Mouse (Mus musculus): ENCODE measurements at regions not wholly inside any gene's neighbourhood (a gene's known extent, or its start where the extent isn't known, plus 50 kb on each side); places are given as distances from the start of the nearest gene placed in this dataset.

- DNase-seq (ENCODE audit: low spot score in 2 of 2), result no peak
Measured at GRCm38 (mm10) chr5:101596996-101597395, 67.8 kb downstream of the Nkx6-1 start.

DNA sequence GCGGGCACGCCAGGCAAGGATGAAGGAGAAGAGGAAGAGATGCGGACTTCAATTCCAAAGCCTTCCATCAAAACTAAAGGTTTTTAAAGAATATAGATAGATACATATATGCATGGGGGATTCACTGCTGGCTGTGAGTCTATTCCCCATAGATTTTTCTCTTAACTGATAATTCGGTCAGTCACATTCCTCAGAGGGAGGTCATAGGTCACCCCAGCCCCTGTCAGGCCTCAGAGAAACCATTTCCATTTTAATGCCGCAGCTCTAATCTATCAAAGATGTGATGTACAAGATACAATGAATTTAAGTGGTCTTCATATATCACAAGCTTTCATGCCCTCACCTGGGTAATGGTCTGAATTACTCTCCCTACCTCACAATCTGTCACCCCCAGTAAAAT, 73.6 kb downstream of the Nkx6-1 start:
- DNase-seq (ENCODE audit: low spot score in 2 of 2), result no peak

DNA sequence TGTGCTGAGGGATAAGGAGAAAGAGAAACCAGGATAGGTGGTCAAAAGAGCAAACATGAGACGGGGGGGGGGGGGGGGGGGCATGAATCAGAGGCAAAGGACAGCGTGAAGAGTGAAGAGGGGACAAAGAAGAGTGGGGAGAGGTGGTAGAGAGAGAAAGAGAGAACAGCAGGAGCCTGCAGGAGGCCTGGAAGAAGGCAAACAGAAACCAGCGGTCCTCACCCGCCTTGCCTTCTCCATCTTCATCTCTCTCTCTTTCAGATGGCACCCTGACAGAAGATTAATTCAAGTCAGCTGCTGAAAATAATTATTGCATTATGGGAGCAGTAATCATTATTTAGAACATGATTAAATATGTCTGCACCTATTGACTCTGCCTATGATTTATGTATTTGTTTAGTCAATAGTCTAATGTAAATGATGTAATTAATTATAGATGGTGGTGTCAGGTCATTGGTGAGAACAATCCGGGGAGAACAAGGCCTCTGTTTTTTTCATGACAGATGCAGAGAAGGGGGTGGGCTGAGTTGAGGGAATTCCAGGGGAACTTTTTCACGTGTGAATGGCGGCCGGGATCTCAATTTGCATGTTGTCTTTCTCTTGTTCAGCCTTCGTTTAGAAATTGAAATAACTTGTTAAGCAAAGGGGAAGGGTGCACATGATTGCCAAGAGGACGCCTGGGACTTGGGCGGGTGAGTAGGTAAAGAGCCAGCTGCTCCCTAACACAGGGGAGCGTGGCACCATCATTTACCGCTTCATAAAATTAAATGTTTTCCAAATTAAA, 74.3 kb downstream of the Nkx6-1 start:
- no peak for DNase-seq (ENCODE audit: low spot score in 2 of 2)

DNA sequence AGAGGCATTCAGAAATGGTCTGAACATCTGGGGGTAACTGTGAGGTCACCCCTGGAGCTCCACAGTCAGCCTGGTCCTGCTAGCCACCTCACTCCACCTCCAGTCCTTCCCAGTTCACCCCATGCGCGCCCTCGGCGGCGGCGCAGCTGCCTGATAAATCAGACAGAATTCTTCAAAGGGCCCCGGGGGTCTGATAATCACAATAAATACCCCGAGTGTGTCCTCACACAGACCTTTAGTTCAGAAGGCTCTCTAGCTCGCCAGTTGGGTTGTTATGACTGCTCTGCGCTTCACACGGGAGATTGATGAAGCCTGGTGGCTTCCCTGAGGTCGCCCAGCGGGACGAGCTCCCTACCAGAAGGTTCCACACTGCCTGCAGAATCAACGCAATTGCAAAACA, 91.8 kb downstream of the Nkx6-1 start:
- no peak for DNase-seq (ENCODE audit: low spot score in 2 of 2)

- no peak for DNase-seq (ENCODE audit: low spot score in 2 of 2)
Measured at GRCm38 (mm10) chr5:101565770-101566169, 99.0 kb downstream of the Nkx6-1 start.

- DNase-seq (ENCODE audit: low spot score in 2 of 2), result no peak
Measured at GRCm38 (mm10) chr5:101560366-101560765, 104.4 kb downstream of the Nkx6-1 start.

- DNase-seq (ENCODE audit: low spot score in 2 of 2), result no peak
Measured at GRCm38 (mm10) chr5:101558279-101558987, 106.4 kb downstream of the Nkx6-1 start.

DNA sequence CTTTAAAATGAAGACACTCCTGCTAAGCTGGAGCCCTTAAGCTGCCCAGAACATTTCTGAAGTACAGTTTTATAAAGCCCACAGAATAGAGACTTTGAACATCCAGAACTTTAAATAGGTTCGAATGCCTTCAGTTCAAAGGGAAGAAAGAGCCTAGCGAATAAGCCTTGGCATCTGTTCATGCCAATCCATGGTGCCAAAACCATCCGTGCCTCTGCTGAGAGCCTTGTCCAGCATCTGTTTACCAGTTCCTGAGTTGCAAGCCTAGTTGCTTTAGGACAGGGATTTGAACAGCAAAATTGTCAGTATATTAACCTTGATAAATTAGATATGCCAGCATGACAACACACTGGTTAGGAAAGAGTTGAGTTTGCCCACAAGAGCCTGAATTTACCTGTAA, 107.6 kb downstream of the Nkx6-1 start:
- no peak for DNase-seq (ENCODE audit: low spot score in 2 of 2)

DNA sequence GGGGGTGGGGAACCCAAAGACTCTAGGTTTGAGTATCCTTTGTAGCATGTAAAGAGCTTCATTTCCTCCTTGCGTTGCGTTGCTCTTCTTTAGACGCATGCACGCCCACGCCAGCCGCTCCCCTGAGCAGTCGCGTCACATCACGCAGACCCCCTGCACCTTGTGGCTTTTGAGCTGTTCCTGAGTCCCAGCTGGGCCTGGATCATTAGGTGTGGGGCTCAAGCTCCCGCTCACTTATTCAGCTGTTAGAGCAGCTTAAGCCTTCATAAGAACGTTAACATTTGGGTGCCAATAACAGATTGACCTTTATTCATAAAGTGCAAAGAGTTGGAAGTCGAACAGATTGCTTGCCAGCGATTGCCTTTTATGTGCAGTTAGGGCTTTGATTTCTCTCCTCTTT, 121.5 kb downstream of the Nkx6-1 start:
- DNase-seq (ENCODE audit: low spot score in 2 of 2), result no peak

DNA sequence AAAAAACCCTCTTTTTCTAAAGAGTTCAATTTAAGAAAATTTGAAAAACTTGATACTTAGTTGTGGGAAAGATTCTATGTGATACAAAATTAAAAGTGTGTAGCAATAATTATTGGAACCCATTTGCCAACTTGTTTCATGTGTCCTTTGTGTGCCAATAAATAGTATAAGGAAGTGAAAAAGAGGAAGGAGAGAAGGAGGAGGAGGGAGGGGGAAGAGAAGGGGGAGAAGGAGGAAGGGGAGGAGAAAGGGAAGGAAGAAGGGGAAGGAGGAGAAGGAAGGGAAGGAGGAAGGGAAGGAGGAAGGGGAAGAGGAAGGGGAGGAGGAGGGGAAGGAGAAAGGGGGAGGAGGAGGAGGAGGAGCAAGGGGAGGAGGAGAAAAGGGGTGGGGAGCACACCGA, 125.0 kb downstream of the Nkx6-1 start:
- DNase-seq (ENCODE audit: low spot score in 2 of 2), result no peak

DNA sequence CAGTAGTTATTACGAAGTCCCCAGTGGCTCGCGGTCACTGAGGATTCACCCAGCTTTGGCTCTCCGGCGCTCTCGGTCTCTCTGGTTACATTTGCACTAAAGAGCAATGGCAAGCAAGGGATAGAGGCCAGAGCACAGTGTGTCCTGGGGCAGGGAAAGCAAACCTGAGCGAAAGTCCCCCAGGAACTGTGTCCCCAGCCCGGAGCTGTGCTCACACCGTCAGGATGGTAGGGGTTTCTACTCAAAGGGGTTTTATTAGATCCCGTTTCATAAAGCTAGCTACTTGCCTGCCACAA, 125.6 kb downstream of the Nkx6-1 start:
- DNase-seq (ENCODE audit: low spot score in 2 of 2), result no peak

GRCm38 (mm10) chr5:101538410-101539253, 126.2 kb downstream of the Nkx6-1 start:
- no peak for DNase-seq (ENCODE audit: low spot score in 2 of 2)

DNA sequence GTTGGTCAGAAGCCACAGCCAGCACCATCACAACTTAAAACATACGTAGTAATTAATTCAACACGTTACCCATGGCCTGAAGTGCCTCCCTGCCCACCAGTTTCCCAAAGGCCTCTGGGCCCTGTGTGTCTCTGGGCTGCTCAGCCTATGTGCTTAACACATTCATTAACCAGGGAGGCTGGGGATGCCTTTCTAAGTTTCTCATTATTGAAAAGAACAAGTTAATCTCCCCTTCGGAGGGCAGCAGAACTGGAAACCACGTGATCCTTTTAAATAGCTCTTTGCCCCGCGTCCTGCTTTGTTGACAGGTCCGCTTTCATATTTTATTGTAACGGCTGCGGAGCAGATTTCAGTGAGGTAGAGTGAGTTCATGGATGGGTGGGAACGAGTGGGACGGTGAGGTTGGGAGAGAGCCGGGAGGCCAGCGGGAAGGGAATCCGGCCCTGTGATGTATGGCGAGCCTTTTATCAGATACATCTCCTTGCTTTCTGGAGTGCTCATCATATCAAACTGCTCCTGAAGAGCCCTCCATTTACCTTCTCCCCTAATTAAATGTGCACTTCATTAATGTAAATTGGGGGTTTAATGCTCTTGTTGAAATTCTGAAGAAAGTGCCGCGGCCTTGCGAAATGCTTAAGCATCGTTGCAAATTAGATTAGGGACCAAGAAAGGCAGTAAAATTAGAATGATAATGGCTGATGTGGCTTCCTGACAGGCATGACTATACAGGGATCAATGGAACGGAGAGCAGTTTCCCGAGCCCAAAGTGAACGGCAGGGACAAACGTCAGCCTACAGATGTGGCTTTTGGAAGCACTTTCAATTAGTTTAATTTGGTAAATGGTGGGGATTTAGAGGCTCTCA, 127.0 kb downstream of the Nkx6-1 start:
- no peak for DNase-seq (ENCODE audit: low spot score in 2 of 2)

GRCm38 (mm10) chr5:101535451-101535850, 129.3 kb downstream of the Nkx6-1 start:
- DNase-seq (ENCODE audit: low spot score in 2 of 2), result no peak

DNA sequence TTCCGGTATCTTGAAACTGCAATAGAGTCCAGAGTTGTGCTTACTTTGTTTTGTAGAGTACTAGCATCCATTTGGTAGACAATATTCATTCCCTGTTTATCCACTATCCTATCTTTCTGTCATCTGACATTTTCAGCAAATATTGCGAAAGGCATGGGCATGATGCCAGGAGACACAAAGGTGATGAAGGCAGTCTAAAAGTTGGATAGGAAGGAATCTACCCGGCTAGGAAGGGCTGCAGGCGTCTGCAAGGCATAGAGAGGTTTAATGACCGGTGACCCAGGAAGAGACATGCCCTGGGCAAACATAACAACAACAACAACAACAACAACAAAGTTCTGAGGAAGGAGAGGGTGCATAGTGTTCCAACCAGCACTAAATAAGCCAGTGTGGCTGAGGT, 139.4 kb downstream of the Nkx6-1 start:
- DNase-seq (ENCODE audit: low spot score in 2 of 2), result no peak

DNA sequence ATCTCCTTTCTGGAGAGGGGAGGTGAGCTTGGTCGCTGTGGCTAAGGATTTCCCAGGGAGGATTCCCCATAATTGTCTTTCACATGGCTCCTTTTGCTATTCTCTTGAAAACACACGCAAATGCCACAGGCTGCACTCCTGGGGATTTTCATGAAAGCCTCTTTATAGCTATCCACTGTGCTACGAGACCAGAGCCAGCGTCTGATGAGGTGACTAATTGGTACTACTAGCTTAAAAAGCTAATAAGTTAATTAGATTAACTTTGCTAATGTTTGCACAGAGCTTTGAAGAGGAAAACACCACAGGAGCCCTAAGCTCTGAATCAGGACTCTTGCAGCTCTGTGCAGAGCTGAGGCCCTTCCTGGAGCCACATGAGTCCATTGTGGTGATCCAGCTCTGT, 140.1 kb downstream of the Nkx6-1 start:
- DNase-seq (ENCODE audit: low spot score in 2 of 2), result no peak

- no peak for DNase-seq (ENCODE audit: low spot score in 2 of 2)
Measured at GRCm38 (mm10) chr5:101523902-101524301, 140.9 kb downstream of the Nkx6-1 start.

GRCm38 (mm10) chr5:101523490-101523889, 141.3 kb downstream of the Nkx6-1 start:
- DNase-seq (ENCODE audit: low spot score in 2 of 2), result no peak

GRCm38 (mm10) chr5:101520935-101521655, 143.7 kb downstream of the Nkx6-1 start:
- no peak for DNase-seq (ENCODE audit: low spot score in 2 of 2)

DNA sequence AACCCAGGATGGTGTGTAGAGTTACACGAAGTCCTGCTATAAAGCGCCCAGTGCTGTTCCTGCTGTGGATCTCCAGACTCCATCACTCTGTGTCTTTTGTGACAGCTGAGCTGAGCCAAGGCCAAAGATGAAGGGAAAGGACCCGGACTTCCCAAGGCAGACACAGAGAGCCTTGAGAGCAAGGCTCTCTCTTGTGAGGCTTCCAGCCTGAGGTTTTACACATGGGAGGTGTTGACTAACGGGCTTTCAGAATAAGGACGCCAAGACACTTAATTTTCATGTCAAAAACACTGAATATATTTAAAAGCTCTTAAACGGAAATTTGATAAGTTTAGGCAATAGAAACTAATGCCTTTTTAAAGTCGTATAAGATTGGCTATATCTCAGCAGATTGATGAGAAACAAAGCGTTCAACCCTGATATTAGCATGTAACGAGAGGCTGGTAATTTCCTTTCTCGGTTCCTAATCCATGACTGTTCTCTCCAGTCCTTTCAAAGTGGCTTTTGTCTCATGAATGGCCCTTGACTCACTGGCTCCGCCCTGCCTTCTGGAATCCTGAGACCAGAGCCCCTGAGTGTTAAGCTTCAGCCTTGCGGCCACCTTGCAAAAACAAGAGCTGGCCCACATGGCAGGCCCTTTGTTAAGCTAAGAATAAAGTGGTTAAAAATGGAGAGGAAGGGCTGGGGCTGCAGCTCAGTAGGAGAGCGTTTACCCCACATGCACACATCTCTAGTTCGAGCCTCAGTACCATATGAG, 145.8 kb downstream of the Nkx6-1 start:
- no peak for DNase-seq (ENCODE audit: low spot score in 2 of 2)

All from layer of hippocampus, adult 8-10 months (tissue).